Mouse (Mus musculus): Measurements from ENCODE around the gene Tmem86a.

DNA sequence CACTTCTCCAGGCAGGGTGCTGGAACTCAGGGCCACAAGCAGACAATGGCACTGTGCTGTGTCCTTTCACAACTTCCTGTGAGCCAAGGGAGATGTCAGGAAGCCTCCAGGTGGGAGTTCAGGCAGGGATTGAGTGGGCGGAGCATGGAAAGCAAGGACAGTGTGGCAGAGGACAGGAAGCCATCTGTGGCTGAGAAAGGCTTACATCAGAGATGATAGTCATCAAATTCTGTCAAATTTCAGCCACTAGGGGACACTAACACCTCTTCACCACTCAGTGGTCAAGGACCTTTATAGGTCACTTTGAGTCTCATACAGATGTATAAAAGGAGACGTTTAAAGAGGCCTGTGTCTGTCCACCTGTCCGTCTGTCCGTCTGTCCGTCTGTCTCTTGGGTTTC lies 22.1 kb downstream of the Tmem86a start:
- TF ChIP-seq ZNF384 (IDR thresholded peaks at IDR 0.05; ENCODE audit: low read depth, low read length) (no peak), HCFC1 (IDR thresholded peaks at IDR 0.05; ENCODE audit: borderline replicate concordance, insufficient read depth, low read length) (no peak), ZC3H11A (IDR thresholded peaks at IDR 0.05; ENCODE audit: borderline replicate concordance, low read depth, low read length) (0 out of 2 replicates have a peak, but pooled peaks have one; percentile 12)
